Mouse (Mus musculus) heart, adult 8-10 months (tissue): Measurements from ENCODE around the gene Astl. TPM values are rescaled to one million over a fixed set of nuclear protein-coding genes. Genes with fewer than 3 reads are reported as not detected.

Experiments
- total RNA-seq, 4 experiments: library from RNA; stranded (reverse); gene quantifications; 2 replicates each; pipeline ENCODE4 v1.2.4; 2022

Gene Astl
- total RNA-seq, 4 experiments from 2014 or later: not detected

Other genes starting within 250 kb of the Astl start
- 1 to 10 TPM in 1 of 4 experiments, under 1 TPM in 3; 0.52 to 1.4 (median 0.52) TPM for gene Ncaph, start 204.7 kb upstream of the Astl start, total RNA-seq
- 10 to 100 TPM in 3 of 4 experiments, 1 to 10 TPM in 1; 8.9 to 13.5 (median 13.3) TPM for gene Itpripl1, start 195.2 kb upstream of the Astl start, total RNA-seq
- under 1 TPM in 3 of 4 experiments, not detected in 1; 0.28 to 0.38 (median 0.28) TPM for gene 1810024B03Rik, start 130.4 kb upstream of the Astl start, total RNA-seq
- 10 to 100 TPM; 61.1 to 72.6 (median 67.5) TPM for gene Snrnp200, start 130.3 kb upstream of the Astl start, total RNA-seq
- 10 to 100 TPM; 57.8 to 73.8 (median 70.6) TPM for gene Ciao1, start 90.8 kb upstream of the Astl start, total RNA-seq
- gene Tmem127, start 90.7 kb upstream of the Astl start, total RNA-seq: 10 to 100 TPM; 23.9 to 27.7 (median 27.2) TPM
- 100 to 1,000 TPM; 162 to 173 (median 169) TPM for gene Stard7, start 68.4 kb upstream of the Astl start, total RNA-seq
- 1 to 10 TPM in 2 of 4 experiments, under 1 TPM in 2; 0.27 to 1.6 (median 0.69) TPM for gene Dusp2, start 2.5 kb upstream of the Astl start, total RNA-seq
- under 1 TPM; 0.41 to 0.78 (median 0.70) TPM for gene Adra2b, start 24.6 kb downstream of the Astl start, total RNA-seq
- gene Gpat2, start 86.6 kb downstream of the Astl start, total RNA-seq: not detected
- gene Fahd2a, start 105.9 kb downstream of the Astl start, total RNA-seq: 10 to 100 TPM; 42.1 to 59.5 (median 52.5) TPM
- 1 to 10 TPM in 3 of 4 experiments, under 1 TPM in 1; 0.86 to 1.3 (median 1.2) TPM for gene Kcnip3, start 183.5 kb downstream of the Astl start, total RNA-seq
- gene Prom2, start 202.8 kb downstream of the Astl start, total RNA-seq: under 1 TPM; 0.12 to 0.88 (median 0.25) TPM
- gene Zfp661, start 248.5 kb downstream of the Astl start, total RNA-seq: 1 to 10 TPM; 1.1 to 1.9 (median 1.6) TPM
- 10 to 100 TPM; 82.2 to 90.5 (median 86.5) TPM for gene Mrps5, start 248.6 kb downstream of the Astl start, total RNA-seq